Mouse (Mus musculus): ENCODE results near the gene Smim15. TPM values are rescaled to one million over a fixed set of nuclear protein-coding genes. Genes with fewer than 3 reads are reported as not detected.

The Smim15 gene
- polyA plus RNA-seq, 1 experiment from 2014 or later: 41.2 TPM

Other genes with a start within 250 kb of the Smim15 start
- 75.4 and 81.5 TPM in 2 replicates for gene Ndufaf2, start 114.2 kb downstream of the Smim15 start, polyA plus RNA-seq (2015; fragmentation: Nextera tagmentation; extraction: Ambion mirVana)
- 29.1 and 30.0 TPM in 2 replicates for gene Ercc8, start 114.3 kb downstream of the Smim15 start, polyA plus RNA-seq (2015; fragmentation: Nextera tagmentation; extraction: Ambion mirVana)
- gene Elovl7, start 170.0 kb downstream of the Smim15 start, polyA plus RNA-seq (2015; fragmentation: Nextera tagmentation; extraction: Ambion mirVana): 0.74 and 0.99 TPM in 2 replicates